Mouse (Mus musculus): ENCODE data around the gene Olfr1434.

DNA sequence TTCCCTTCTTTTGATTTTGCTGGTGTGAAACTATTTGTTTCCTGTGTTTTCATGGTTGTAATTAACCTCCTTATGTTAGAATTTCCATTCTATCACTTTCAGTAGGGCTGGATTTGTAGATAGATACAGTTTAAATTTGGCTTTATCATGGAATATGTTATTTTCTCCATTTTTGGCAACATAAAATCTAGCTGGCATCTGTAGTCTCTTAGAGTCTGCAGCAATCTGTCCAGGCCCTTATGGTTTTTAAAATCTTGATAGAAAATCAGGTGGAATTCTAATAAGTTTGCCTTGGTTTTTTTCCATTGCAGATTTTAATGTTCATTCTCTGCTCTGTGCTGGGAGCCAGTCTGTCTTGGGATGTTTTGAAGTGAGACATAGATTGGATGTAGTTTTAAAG, 13.3 kb downstream of the Olfr1434 start:
- no peak for TF ChIP-seq POLR2A (IDR thresholded peaks at IDR 0.05; ENCODE audit: borderline replicate concordance, extremely low read depth, low read depth, low read length)
- no peak for TF ChIP-seq CTCF (IDR thresholded peaks at IDR 0.05; ENCODE audit: insufficient read depth, low read length)

All from lung, adult 2 months (tissue).